Comparison of ENCODE assay signal across 7 mouse cellular contexts in the genomic region with DNA sequence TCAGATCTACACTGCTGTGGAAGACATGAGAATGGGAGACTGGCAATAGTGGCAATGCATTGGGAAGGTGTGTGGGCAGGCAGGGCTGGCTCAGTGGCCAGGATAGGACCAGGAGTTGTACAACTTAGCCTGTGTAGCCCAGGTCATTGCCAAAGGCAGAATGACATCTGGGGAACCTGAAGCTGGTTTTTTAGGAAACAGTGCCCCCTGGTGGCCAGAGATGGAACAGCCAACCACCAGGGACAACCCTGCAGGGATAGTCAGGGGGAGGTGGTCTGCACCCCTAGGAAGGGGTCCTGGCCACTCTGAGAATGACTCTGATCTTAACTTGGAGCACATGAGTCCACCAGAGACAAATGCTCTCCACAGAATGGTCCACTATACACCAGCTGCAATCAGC. TPM values are rescaled to one million over a fixed set of nuclear protein-coding genes. Genes with fewer than 3 reads are reported as not detected.
A peak's percentile ranks its signal among the peaks of the same experiment; 100 is the strongest.
DNase-seq lines count a peak whose midpoint lies in the region; ATAC-seq and TF ChIP-seq lines count a peak whose summit lies in the region.

No protein-coding gene starts in this region.

- peak; percentile 94 for TF ChIP-seq CTCF in E14TG2a.4 (conservative IDR thresholded peaks at IDR 0.05; ENCODE audit: low read length)
- peak; percentile 94 for TF ChIP-seq CTCF in lung, postnatal 0 days (IDR thresholded peaks at IDR 0.05)

- H3K27me3 ChIP-seq in E14TG2a.4 (ENCODE audit: insufficient read depth, low read length) = 0 out of 2 replicates have a peak, but pooled peaks cover 4% of the 10 kb centered on the region
- no peaks in the 10 kb centered on the region for H3K27me3 ChIP-seq in lung, postnatal 0 days (replicated peaks; ENCODE audit: insufficient read depth, low read length)

- no peak for TF ChIP-seq EP300 in lung, postnatal 0 days (IDR thresholded peaks at IDR 0.05)

- no peaks in the 10 kb centered on the region for H3K9me3 ChIP-seq in E14TG2a.4 (ENCODE audit: low read length)
- no peaks in the 10 kb centered on the region for H3K9me3 ChIP-seq in lung, postnatal 0 days (ENCODE audit: low read length)

- DNase-seq in B cell, adult 2 months = peak; percentile 80 to 81
- DNase-seq in cerebellum, postnatal 10 days = peak; percentile 86 to 89
- DNase-seq in frontal cortex, postnatal 36 days (ENCODE audit: low spot score in 2 of 2) = peak; percentile 53 to 59
- DNase-seq in kidney, adult 9 months = peak; percentile 66
- DNase-seq in lung, postnatal 0 days (ENCODE audit: low spot score) = peak; percentile 50
- peak; percentile 40 for DNase-seq in retina, adult 2 months (ENCODE audit: low read depth, low spot score)

- H3K4me3 ChIP-seq in E14TG2a.4 (replicated peaks; ENCODE audit: low read length) = no peak overlapping the region
- no peak overlapping the region for H3K4me3 ChIP-seq in lung, postnatal 0 days (ENCODE audit: low read depth, low read length)

- no peak overlapping the region for H3K9ac ChIP-seq in lung, postnatal 0 days (replicated peaks; ENCODE audit: low read depth)

- H3K36me3 ChIP-seq in E14TG2a.4 (ENCODE audit: insufficient read depth, low read length) = peaks cover 60% of the 10 kb centered on the region
- H3K36me3 ChIP-seq in lung, postnatal 0 days (ENCODE audit: insufficient read depth, low read length) = no peaks in the 10 kb centered on the region

- H3K4me2 ChIP-seq in lung, postnatal 0 days (replicated peaks; ENCODE audit: low read depth, low read length) = no peak overlapping the region

- peaks cover 17% of the 10 kb centered on the region for H3K4me1 ChIP-seq in E14TG2a.4 (replicated peaks; ENCODE audit: low read depth, low read length)
- no peaks in the 10 kb centered on the region for H3K4me1 ChIP-seq in lung, postnatal 0 days (ENCODE audit: insufficient read depth, low read depth, low read length)

- no peak overlapping the region for H3K27ac ChIP-seq in lung, postnatal 0 days (ENCODE audit: low read length)

- peak; percentile 33 for ATAC-seq in lung, postnatal 0 days

RNA-seq across cellular contexts. Expression of a gene that starts 14.4 kb away (rescaled TPM):
- polyA plus RNA-seq in lung, postnatal 0 days (2015; fragmentation: Nextera tagmentation; extraction: Ambion mirVana) = 2.7 and 3.7 TPM in 2 replicates

RNA-seq across cellular contexts. Expression of a gene that starts 24.9 kb away (rescaled TPM):
- 8.6 TPM in 2 replicates for polyA plus RNA-seq in lung, postnatal 0 days (2015; fragmentation: Nextera tagmentation; extraction: Ambion mirVana)

RNA-seq across cellular contexts. Expression of a gene that starts 40.8 kb away (rescaled TPM):
- polyA plus RNA-seq in lung, postnatal 0 days (2015; fragmentation: Nextera tagmentation; extraction: Ambion mirVana) = 38.5 and 38.9 TPM in 2 replicates
